Mouse (Mus musculus) CD4-positive, CD25-positive, alpha-beta regulatory T cell, adult 2 months (primary cell): ENCODE data around the gene Dync1h1.
"Not testable (repeated sequence)": the region's sequence is repeated elsewhere in the genome, so short reads cannot be mapped to it uniquely, and the experiment has no call there.

ENCODE experiments used
- DNase-seq: peaks from one replicate; pipeline ENCODE4 v3.0.0-alpha.2; 2012; ENCODE audit warnings: low read depth, low spot score

The Dync1h1 gene

DNA sequence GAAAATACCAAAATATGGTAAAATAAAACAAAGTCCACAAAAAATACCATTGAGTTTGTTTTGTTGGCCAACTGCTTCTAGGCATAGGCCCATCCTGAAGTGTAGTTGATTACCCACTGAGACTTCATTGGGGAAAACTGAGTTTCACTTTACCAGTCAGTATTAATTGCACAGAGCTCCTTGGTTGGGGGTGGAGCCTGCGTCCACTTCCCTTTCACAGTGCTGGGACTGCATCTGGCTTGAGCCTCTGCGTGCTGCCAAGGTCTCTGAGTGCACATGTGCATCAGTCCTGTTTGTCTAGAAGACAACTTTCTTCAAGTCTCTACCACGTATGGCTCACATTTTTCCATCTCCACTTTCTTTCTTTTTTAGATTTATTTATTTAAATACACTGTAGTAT, 4.9 kb downstream of the Dync1h1 start:
- DNase-seq: no peak

- DNase-seq: no peak
Measured at GRCm38 (mm10) chr12:110606676-110607075, 5.4 kb downstream of the Dync1h1 start.

GRCm38 (mm10) chr12:110608460-110609152, 7.4 kb downstream of the Dync1h1 start:
- DNase-seq: no peak

DNA sequence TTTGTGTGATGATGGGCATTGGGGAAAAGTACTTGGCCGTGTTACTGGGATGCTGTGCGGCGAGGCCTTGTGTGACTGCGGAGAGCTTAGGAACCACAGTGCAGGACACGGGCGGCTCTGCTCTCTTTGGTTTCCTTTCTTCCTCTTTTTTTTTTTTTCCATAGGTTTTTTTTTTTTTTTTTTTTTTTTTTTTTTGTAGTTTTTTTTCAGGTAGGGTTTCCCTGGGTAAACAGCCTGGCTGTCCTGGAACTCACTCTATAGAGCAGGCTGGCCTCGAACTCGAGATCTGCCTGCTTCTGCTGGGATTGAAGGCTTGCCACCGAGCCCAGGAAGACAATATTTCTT, 7.9 kb downstream of the Dync1h1 start:
- no peak for DNase-seq

GRCm38 (mm10) chr12:110610713-110611112, 9.5 kb downstream of the Dync1h1 start:
- no peak for DNase-seq

DNA sequence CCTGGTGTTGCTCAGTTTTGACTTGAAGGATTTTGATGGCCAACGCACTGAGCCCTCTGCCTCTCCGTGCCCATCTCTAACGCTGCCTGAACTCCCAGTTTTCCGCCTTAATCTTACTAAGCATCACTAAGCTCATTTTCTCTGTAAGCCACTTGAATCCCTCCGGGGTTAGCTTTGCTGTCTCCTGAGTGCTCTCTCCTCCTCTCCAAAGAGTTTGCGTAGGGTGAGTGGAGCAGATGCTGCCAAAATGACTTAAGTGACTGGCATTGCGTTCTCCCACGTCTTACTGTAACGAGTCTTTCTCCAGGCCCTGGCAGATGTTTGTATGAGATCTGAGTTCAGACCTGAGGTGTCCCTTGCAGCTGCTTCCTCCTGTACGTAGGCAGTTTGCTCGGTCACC, 28.8 kb downstream of the Dync1h1 start:
- no peak for DNase-seq

- DNase-seq: no peak
Measured at GRCm38 (mm10) chr12:110636293-110636692, 35.0 kb downstream of the Dync1h1 start.

DNA sequence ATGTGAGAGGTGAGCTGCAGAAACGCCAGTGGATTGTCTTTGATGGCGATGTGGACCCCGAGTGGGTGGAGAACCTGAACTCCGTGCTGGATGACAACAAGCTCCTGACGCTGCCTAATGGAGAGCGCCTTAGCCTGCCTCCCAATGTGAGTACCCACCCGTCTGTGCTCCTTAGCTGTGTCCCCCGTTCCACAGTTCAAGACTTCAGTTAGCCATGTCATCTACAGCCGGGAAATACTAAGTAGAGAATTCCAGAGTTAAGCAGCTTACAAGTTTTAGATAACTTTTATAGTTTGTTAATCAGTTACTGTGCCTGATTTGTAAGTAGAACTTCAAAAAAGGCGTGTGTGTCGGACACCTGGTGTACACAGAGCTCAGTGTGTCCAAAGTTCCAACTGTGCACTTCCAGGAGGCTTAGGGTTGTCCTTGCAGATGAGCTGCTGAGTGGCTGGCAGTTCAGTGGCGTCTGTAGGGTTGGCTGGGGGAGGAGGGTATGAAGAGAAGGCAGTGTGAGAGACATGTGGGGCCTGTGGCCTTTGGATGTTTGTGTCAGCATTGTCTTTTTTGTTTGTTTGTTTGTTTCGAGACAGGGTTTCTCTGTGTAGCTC, 36.4 kb downstream of the Dync1h1 start:
- DNase-seq: no peak

- no peak for DNase-seq
Measured at GRCm38 (mm10) chr12:110650241-110650641, 49.0 kb downstream of the Dync1h1 start.

DNA sequence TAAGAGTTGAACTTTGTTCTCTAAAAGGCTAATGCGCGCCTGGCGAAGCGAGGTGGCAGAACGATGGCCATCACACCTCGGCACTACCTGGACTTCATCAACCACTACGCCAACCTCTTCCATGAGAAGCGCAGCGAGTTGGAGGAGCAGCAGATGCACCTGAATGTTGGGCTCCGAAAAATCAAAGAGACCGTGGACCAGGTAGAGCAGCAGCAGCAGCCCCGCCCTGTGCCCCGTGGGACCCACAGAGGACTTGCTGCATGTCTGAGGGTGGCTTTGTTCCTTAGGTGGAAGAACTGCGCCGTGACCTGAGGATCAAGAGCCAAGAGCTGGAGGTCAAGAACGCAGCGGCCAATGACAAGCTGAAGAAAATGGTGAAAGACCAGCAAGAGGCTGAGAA, 50.2 kb downstream of the Dync1h1 start:
- no peak for DNase-seq

DNA sequence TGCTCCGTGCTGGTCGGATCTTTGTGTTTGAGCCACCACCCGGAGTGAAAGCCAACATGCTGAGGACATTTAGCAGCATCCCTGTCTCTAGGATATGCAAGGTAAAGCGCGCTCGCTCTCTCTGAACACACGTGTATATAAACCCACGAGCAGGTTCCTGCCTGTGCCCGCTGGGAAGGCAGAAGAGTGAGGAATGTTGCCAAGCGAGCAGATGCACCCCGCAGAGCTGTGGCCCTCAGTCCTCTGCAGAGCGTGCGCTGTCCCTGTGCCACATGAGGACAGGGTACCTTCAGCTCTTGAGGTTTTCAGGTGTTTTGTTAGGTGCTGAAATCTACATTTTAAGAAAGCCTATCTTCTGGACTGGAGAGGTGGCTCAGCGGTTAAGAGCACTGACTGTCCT, 60.5 kb downstream of the Dync1h1 start:
- DNase-seq: no peak

DNA sequence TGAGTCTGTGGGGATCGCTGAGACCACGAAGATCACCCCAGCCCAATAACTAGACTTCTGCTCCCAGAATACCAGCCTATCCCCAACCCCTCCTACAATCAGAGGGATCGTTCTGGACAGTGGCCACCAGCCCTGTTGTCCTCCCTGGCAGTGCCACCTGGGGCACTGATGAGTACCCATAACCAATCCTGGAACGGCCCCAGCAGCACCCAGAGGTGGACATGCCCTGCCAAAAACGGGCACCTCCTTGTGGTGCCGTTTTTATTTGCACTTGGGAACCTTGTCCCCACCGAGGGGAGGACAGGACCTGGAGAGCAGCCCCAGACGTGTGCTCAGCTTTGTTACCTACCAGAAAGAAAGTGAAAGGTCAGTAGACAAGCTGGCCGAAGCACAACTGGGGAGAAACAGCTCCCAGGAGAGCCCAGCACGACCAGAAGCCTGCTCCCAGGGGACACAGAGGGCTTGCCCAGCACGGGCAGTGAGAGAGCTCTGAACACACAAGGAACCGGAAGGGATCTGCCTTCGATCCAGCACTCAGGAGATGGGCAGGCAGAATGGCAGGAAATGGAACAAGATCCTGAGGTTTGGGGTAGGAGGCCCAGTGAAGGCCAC, 66.3 kb downstream of the Dync1h1 start:
- no peak for DNase-seq

GRCm38 (mm10) chr12:110674243-110674642, 73.0 kb downstream of the Dync1h1 start:
- DNase-seq: peak; percentile 56

DNA sequence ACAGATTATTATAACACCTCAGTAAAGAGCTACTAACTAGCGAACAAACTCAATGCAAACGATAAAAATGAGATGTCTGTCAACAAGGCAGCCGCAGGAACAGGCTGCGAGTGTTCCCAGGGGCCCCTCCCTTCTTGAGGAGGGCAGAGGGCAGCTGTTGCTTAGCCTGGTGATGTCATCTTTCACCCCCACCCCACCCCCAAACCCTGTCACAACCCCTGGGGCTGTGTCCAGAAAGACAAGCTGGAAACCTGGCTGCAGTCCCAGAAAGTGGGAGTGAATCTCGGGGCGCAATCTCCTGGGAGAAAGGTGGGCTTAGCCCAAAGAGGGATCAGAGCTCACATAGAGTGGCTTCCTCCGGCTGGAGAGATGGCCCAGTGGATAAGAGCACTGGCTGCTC, 79.9 kb downstream of the Dync1h1 start:
- DNase-seq: no peak

DNA sequence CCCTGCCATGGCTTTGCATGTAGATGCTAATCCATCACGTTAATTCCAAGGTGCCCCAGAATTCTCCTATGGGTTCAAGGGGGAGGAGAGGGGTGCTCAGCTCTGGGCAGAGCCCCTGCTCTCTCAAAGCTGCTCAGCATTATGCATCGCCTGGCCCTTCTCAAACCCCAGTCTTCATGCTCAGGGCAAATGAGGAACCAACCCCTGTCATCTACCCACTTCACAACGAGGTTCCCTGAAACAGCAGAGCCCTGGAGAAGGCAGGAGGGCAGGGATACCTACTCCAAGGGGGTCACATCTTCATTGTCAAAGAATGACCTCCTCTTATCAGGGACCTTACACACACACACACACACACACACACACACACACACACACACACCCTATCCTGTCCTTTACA, 80.6 kb downstream of the Dync1h1 start:
- no peak for DNase-seq

DNA sequence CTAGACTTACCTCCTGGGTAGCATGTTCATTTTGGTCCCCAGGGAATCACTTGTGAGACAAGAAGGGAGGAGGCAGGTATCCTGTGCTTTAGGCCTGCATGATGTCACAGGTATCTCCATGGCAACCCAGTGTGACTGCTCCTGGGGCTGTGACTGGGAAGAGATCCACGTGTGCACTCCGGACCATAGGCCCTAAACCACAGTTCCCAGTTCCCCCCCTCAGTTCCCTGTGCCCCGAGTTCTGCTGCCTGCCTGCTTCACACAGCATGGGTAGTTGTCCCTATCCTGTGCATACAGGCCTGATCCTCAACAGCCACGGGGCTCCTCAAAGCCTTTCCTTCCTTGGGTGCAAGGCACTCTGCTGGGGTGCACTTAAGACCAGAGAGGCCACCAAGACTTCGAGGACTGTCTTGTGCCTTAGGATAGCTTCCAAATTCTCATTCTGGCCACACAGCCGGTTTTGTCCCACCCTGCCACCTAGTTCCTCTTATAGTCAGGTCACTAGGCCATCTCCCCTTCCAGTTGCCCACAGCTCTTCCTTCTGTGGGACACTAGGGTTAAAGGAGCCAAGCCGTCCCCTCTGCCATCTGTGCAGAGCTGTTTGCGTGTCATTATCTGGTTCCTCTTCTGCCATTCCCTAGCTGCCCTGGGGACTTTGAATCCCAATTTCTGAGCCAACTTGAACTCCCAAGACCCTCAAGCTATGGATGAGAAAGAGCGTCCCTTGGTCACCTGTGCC, 81.5 kb downstream of the Dync1h1 start, which contains the start of gene 1700001K19Rik:
1700001K19Rik (minus strand) TSS at position 59 of the 739 bp plus-strand sequence.
- DNase-seq: no peak

GRCm38 (mm10) chr12:110683580-110683979, 82.3 kb downstream of the Dync1h1 start:
- no peak for DNase-seq

DNA sequence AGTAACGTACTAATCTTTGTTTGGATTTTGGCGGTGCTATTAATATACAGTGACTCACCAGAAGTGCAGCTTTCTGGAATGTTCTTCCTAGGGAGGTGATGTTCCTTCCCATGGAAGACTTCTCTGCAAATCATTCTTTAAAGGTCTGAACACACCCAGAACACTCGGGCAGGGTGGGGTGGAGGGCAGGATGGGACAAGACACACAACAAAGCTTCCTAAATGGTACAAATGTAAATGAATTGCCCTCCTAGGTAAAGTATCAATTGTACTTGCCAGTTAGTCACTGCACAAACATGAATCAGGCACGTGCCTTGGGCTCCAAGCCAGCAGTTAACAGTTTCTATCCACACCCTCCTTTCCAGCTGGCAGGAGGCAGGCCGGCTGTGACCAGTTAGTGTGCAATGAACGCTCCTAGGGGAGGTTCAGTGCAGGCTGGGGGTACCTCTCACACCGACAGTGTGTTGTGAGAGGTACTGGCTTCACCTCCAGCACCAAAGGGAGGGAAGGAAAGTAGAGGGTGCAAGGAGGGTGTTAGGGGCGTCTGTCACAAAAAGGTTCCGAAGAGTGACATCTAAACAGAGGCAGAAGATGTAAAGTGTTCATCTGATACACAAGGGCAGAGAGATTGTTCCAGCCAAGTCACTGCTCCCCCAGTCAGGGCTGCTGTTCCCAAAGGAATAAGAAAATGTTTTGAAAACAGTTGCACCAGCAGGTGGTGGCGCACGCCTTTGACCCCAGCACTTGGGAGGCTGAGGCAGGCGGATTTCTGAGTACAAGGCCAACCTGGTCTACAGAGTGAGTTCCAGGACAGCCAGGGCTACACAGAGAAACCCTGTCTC, 86.9 kb downstream of the Dync1h1 start:
- DNase-seq: no peak

DNA sequence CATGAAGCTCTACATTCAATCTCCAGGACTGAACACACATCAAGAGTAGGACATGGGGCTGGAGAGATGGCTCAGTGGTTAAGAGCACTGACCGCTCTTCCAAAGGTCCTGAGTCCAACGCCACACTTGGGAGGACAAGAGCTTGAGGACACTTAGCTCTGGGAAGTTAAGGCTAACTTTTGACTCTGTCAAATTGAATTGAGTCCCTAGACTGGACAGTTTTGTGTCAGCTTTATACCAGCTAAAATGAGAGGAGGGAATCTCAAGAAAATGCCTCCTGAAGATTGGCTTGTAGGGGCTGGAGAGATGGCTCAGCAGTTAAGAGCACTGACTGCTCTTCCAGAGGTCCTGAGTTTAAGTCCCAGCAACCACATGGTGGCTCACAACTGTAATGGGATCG, 87.7 kb downstream of the Dync1h1 start:
- DNase-seq: not testable (repeated sequence)

DNA sequence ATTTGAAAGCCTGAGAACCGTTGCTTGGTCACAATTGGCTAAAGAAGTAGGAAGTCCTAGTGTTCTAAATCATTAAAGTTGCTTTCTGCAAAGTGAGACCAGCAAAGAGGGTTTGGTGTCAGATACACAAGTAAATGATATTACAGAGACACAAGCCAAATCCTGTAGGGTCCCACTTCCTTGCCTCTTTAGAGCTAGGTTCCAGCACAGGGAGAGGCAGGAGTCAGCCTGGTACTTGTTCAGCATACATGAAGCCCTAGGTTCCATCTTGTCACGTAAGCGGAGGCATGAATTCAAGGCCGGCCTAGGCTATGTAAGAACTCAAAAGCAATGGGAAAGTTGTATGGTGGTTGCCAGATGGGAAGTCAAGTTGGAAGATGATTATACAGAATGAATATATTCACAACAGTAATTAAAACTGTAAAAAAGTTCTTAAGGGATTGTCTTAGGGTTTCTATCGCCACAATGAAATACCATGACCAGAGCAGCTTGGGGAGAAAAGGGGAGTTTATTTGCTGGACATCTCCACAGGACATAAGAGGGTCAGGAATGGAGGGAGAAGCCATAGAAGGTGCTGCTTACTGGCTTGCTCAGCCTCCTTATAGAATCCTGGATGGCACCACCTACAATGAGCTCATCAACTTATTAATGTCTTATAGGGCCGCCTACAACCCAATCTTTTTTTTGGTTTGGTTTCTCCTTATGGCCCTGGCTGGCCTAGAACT, 88.8 kb downstream of the Dync1h1 start:
- peak; percentile 32 for DNase-seq

- DNase-seq: not testable (repeated sequence)
Measured at GRCm38 (mm10) chr12:110693378-110693777, 92.1 kb downstream of the Dync1h1 start.
